Mouse (Mus musculus) forebrain, embryonic 11.5 days (tissue): Measurements from ENCODE around the gene Eno3. TPM values are rescaled to one million over a fixed set of nuclear protein-coding genes. Genes with fewer than 3 reads are reported as not detected.

ENCODE experiments used
- ATAC-seq: fragments of 200-750 bp; cut with Nextera tagmentation; replicated peaks from 2 replicates; pipeline ENCODE4 v1.8.0; 2017; ENCODE audit warnings: moderate TSS enrichment; ENCODE audit not compliant: low FRiP score
- DNase-seq: peaks from one replicate; pipeline ENCODE4 v3.0.0-alpha.2; 2017; ENCODE audit warnings: low spot score
- H3K27ac ChIP-seq: fragments of 300-500 bp; sonication (generic); 2 replicates; pipeline ENCODE4 v1.5.1; 2014; ENCODE audit warnings: low read depth, low read length
- H3K27me3 ChIP-seq: fragments of 300-500 bp; sonication (generic); 2 replicates; pipeline ENCODE4 v1.6.1; 2014; ENCODE audit warnings: mild to moderate bottlenecking, low read length, mixed read lengths; ENCODE audit not compliant: control insufficient read depth, insufficient read depth
- H3K36me3 ChIP-seq: fragments of 300-500 bp; sonication (generic); 2 replicates; pipeline ENCODE4 v1.6.1; 2014; ENCODE audit warnings: mild to moderate bottlenecking, low read length, moderate library complexity, mixed read lengths; ENCODE audit not compliant: control insufficient read depth, insufficient read depth
- H3K4me1 ChIP-seq: fragments of 300-500 bp; sonication (generic); replicated peaks from 2 replicates; pipeline ENCODE4 v1.6.1; 2014; ENCODE audit warnings: low read length, mixed read lengths; ENCODE audit not compliant: control insufficient read depth, insufficient read depth
- H3K4me2 ChIP-seq: fragments of 300-500 bp; sonication (generic); 2 replicates; pipeline ENCODE4 v1.6.1; 2014; ENCODE audit warnings: low read depth, mild to moderate bottlenecking, low read length, moderate library complexity, mixed read lengths; ENCODE audit not compliant: severe bottlenecking
- H3K4me3 ChIP-seq: fragments of 300-500 bp; sonication (generic); 2 replicates; pipeline ENCODE4 v1.5.1; 2014; ENCODE audit warnings: low read depth, low read length
- H3K9ac ChIP-seq: fragments of 300-500 bp; sonication (generic); 2 replicates; pipeline ENCODE4 v1.6.1; 2014; ENCODE audit warnings: low read length
- H3K9me3 ChIP-seq: fragments of 300-500 bp; sonication (generic); 2 replicates; pipeline ENCODE4 v1.6.1; 2016; ENCODE audit warnings: low read length, mixed read lengths; ENCODE audit not compliant: control insufficient read depth
- WGBS: fragments of 180-500 bp; shearing (Covaris S2); extraction: QIAGEN DNeasy Blood & Tissue Kit; methylation state at CpG from one replicate; pipeline ENCODE4 v1.1.7; 2014; 5-methylcytosine and 5-hydroxymethylcytosine counted together
- polyA plus RNA-seq: library from polyadenylated mRNA; unstranded; fragments of >200 nt; fragmentation: Nextera tagmentation; extraction: Ambion mirVana; gene quantifications from 2 replicates; pipeline ENCODE4 v1.2.1, GENCODE M21; 2014

The Eno3 gene
- polyA plus RNA-seq, 1 experiment from 2014 or later: 16.6 TPM

DNA sequence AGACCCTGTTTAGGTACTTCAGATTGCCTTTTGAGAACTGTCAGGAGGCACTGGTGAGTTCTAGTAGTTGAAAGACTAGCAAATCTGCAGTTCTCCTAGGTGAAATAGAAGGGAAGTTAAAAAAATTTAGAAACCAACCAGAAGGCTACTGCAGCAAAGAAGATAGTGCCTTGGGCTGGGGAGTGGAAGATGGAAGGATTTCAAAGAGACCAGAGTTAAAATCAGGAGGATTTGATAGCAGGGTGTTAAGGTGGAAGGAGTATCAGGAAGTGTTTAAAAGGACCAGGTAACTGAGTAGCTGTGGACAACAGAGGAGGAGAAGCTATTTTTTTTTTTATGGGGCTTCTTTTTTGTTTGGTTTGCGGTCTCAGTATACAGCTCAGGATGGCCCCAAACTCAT is 19.2 kb upstream of the Eno3 start:
- Histone ChIP-seq H3K27me3 (no peaks in the 10 kb centered on the region), H3K4me3 (no peak overlapping the region), H3K9ac (no peak overlapping the region), H3K4me2 (no peak overlapping the region), H3K4me1 (no peaks in the 10 kb centered on the region), H3K36me3 (no peaks in the 10 kb centered on the region), H3K27ac (no peak overlapping the region), H3K9me3 (no peaks in the 10 kb centered on the region)
- 89% methylated on average over 1 of the region's 1 CpGs for WGBS
- ATAC-seq (no peak), DNase-seq (no peak)

DNA sequence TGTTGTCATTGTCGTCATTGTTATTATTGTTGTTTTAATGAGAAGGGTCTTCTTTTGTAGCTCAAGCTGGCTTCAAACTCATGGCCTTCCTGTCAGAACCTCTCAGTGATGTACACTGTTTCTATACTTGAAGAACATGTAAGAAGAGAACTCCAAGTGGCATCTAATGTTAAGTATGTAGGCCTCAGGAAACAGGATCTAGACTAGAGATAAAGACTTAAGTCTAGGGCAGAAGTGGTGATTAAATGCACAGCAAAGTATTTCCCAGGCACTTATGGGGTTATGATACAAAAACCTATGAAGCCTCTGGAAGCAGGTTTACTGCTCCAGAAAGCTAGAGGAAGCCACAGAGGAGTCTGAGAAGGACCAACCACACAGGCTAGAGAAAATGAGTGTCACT is 18.7 kb upstream of the Eno3 start:
- no peak for ATAC-seq
- H3K4me1 ChIP-seq: no peaks in the 10 kb centered on the region
- DNase-seq: no peak
- H3K9ac ChIP-seq: no peak overlapping the region
- no peak overlapping the region for H3K27ac ChIP-seq
- no peak overlapping the region for H3K4me3 ChIP-seq
- 82% methylated on average over 1 of the region's 1 CpGs for WGBS
- H3K4me2 ChIP-seq: no peak overlapping the region
- no peaks in the 10 kb centered on the region for H3K9me3 ChIP-seq
- H3K36me3 ChIP-seq: no peaks in the 10 kb centered on the region
- no peaks in the 10 kb centered on the region for H3K27me3 ChIP-seq

DNA sequence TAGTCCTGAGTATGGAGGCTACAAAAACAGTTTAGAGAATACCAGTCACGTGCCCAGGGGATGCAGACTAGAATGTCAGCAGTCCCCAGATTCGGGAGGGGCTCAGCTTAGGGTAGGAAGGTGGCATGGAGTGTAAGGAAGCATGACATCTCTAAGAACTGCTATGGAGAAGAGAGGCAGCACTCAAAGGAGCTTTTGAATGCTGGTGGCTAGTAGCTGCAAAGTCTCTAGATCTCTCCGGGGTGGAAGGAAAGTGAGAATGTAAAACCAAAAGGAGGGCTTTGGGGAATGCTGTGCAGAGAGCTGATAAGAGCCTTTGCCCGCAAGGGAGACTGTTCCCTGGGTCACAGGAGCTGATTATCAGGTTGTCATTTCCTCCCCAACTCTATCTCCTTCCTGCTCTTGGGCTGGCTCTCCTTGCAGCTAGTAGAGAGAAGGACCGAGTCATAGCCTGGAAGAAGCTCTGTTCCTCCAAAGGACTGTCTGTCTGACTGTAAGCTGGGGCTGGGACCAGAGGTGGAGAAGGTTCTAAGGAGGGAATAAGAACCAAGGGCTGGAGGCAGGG is 18.2 kb upstream of the Eno3 start, which contains the start of gene Gp1ba:
Gene Gp1ba, plus strand, starts transcription at position 409 of the 565 bp plus-strand sequence.
- no peaks in the 10 kb centered on the region for H3K9me3 ChIP-seq
- no peak within 1 kb of the TSS for H3K27ac ChIP-seq
- H3K36me3 ChIP-seq: no peaks in the 10 kb centered on the region
- H3K4me1 ChIP-seq: no peaks in the 10 kb centered on the region
- no peak within 1 kb of the TSS for H3K4me3 ChIP-seq
- WGBS: 58% methylated on average over 5 of the region's 5 CpGs
- H3K9ac ChIP-seq: no peak within 1 kb of the TSS
- ATAC-seq (no peak), DNase-seq (no peak)
- no peak within 1 kb of the TSS for H3K4me2 ChIP-seq
- H3K27me3 ChIP-seq: no peaks in the 10 kb centered on the region

DNA sequence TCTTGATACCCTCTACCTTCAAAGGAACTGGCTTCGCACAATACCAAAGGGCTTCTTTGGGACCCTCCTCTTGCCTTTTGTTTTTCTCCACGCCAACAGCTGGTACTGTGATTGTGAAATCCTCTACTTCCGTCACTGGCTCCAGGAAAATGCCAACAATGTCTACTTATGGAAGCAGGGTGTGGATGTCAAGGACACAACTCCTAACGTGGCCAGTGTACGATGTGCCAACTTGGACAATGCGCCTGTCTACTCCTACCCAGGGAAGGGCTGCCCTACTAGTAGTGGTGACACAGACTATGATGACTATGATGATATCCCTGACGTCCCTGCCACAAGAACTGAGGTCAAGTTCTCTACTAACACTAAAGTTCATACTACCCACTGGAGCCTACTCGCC is 17.0 kb upstream of the Eno3 start:
- H3K27me3 ChIP-seq: no peaks in the 10 kb centered on the region
- no peak overlapping the region for H3K4me2 ChIP-seq
- H3K9me3 ChIP-seq: no peaks in the 10 kb centered on the region
- no peaks in the 10 kb centered on the region for H3K4me1 ChIP-seq
- ATAC-seq: no peak
- 85% methylated on average over 8 of the region's 8 CpGs for WGBS
- H3K36me3 ChIP-seq: peaks cover 3% of the 10 kb centered on the region; the same call in 1 of the 2 replicates
- no peak overlapping the region for H3K4me3 ChIP-seq
- H3K9ac ChIP-seq: no peak overlapping the region
- H3K27ac ChIP-seq: no peak overlapping the region
- DNase-seq: no peak

DNA sequence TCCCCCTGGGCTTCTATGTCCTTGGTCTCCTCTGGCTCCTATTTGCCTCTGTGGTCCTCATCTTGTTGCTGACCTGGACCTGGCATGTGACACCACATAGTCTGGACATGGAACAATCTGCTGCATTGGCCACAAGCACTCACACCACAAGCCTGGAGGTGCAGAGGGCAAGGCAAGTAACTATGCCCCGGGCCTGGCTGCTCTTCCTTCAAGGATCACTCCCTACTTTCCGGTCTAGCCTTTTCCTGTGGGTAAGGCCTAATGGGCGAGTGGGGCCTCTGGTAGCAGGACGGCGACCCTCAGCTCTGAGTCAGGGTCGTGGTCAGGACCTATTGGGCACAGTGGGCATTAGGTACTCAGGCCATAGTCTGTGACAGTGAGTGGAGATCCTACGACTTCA is 15.8 kb upstream of the Eno3 start:
- H3K9me3 ChIP-seq: no peaks in the 10 kb centered on the region
- 88% methylated on average over 7 of the region's 7 CpGs for WGBS
- no peaks in the 10 kb centered on the region for H3K27me3 ChIP-seq
- DNase-seq: no peak
- no peak for ATAC-seq
- peaks cover 6% of the 10 kb centered on the region; the same call in 1 of the 2 replicates for H3K4me1 ChIP-seq
- peaks cover 3% of the 10 kb centered on the region; the same call in 1 of the 2 replicates for H3K36me3 ChIP-seq
- no peak overlapping the region for H3K27ac ChIP-seq
- H3K4me3 ChIP-seq: no peak overlapping the region
- no peak overlapping the region for H3K4me2 ChIP-seq
- H3K9ac ChIP-seq: no peak overlapping the region

DNA sequence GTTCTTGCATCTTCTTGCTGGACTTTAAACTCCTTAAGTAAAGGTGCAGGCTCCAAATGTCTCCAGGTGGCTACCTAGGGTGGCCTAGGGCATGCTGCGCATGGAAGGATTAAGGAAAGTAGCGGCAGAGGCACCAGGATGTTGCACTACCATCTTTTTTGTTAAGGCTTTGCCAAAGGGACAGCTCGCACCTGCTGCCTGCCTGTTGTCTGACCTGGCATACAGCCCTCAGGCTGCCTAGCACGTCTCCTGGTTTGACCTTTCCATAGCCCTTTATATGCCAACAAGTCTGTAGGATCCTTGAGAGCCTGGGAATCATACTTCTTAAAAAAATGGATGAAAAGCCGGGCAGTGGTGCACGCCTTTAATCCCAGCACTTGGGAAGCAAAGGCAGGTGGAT is 14.0 kb upstream of the Eno3 start:
- Histone ChIP-seq H3K9me3 (no peaks in the 10 kb centered on the region), H3K4me1 (peaks cover 11% of the 10 kb centered on the region; the same call in 1 of the 2 replicates), H3K4me2 (no peak overlapping the region), H3K9ac (no peak overlapping the region), H3K4me3 (no peak overlapping the region), H3K27me3 (no peaks in the 10 kb centered on the region), H3K27ac (no peak overlapping the region), H3K36me3 (peaks cover 3% of the 10 kb centered on the region; the same call in 1 of the 2 replicates)
- 91% methylated on average over 6 of the region's 6 CpGs for WGBS
- DNase-seq: no peak
- no peak for ATAC-seq

DNA sequence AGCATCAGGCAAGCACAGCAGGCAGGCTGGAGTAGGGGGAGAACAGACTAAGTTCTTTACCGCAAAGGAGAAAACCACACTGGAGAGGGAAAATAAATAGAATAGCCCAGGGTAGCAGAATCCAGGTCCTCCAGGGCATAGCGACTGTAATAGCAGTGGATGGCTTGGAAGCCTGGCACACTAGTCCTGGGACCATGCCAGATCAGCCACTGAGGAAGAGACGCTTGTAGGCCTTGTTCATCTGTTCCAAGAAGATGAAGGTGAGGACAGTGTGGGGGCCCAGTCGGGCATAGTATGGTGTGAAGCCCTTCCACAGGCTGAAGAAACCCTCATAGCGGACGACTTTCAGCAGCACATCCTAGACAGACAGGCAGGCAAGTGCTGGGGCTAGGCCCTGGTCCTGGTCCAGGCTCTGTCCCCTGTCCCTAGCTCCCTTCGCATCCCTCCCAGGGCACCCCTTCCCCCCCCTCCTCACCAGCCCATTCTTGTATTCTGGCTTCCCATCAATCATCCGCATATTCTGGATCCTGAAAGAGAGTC is 12.4 kb upstream of the Eno3 start:
- ATAC-seq (no peak), DNase-seq (peak; percentile 50)
- Histone ChIP-seq H3K27me3 (no peaks in the 10 kb centered on the region), H3K4me2 (no peak overlapping the region), H3K4me3 (no peak overlapping the region), H3K27ac (no peak overlapping the region), H3K9ac (no peak overlapping the region), H3K9me3 (no peaks in the 10 kb centered on the region), H3K36me3 (peaks cover 9% of the 10 kb centered on the region), H3K4me1 (peaks cover 16% of the 10 kb centered on the region; the same call in 1 of the 2 replicates)
- WGBS: 97% methylated on average over 8 of the region's 8 CpGs

DNA sequence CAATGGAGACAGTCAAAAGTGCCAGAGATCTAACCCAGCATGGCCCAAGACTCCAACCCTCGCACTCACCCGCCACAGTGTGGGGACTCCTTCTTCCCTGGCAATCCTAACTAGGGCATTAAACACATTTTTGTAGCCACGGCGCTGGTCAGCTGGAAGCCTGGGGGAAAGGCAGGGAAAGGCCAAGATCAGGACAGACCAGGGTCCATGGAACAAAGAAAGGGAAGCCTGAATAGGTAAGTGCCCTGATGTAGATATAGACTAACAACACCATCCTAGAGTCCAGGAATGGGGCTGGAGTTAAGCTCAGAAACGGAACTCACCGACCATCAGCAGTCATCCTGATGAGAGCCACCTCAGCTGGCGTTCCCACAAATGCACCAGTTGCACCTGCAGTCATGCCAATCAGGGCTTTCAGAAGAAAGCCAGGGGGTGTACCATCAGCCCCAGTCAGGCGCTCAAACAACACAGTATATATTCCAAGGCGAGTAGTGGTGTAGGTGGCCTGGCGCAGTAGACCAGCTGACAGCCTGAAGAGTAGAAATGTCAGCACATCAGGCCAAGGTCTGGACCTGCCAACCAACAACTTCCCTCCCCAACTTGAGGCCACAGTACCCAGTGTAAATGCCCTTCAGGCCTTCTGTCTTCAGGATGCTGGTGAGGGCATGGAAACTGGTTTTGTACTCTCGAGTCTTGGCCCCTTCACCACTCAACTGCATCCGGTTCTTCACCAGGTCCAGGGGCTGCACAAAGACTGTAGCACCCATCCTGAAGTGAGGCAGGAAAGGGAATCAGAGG is 11.3 kb upstream of the Eno3 start:
- 92% methylated on average over 12 of the region's 12 CpGs for WGBS
- peak overlapping the region; percentile 77; the same call in 1 of the 2 replicates for H3K27ac ChIP-seq
- H3K9ac ChIP-seq: peak overlapping the region; percentile 94
- H3K4me3 ChIP-seq: peak overlapping the region; percentile 60
- no peaks in the 10 kb centered on the region for H3K9me3 ChIP-seq
- ATAC-seq: no peak
- no peak for DNase-seq
- peak overlapping the region; percentile 87 for H3K4me2 ChIP-seq
- H3K36me3 ChIP-seq: peaks cover 16% of the 10 kb centered on the region
- H3K27me3 ChIP-seq: no peaks in the 10 kb centered on the region
- peaks cover 18% of the 10 kb centered on the region; the same call in 1 of the 2 replicates for H3K4me1 ChIP-seq
